Mouse (Mus musculus) mouse trophoblast stem cell (cell line): ENCODE results near the gene Mkln1.

ENCODE experiments used
- in situ Hi-C, 2 experiments: fragments of 300-500 bp; cut with MseI, MboI; formaldehyde crosslinking; loops; 2 replicates in 1 of 2; 3 replicates in 1 of 2; pipeline ENCODE4 v1.15.1; 2025

Mkln1 gene

DNA sequence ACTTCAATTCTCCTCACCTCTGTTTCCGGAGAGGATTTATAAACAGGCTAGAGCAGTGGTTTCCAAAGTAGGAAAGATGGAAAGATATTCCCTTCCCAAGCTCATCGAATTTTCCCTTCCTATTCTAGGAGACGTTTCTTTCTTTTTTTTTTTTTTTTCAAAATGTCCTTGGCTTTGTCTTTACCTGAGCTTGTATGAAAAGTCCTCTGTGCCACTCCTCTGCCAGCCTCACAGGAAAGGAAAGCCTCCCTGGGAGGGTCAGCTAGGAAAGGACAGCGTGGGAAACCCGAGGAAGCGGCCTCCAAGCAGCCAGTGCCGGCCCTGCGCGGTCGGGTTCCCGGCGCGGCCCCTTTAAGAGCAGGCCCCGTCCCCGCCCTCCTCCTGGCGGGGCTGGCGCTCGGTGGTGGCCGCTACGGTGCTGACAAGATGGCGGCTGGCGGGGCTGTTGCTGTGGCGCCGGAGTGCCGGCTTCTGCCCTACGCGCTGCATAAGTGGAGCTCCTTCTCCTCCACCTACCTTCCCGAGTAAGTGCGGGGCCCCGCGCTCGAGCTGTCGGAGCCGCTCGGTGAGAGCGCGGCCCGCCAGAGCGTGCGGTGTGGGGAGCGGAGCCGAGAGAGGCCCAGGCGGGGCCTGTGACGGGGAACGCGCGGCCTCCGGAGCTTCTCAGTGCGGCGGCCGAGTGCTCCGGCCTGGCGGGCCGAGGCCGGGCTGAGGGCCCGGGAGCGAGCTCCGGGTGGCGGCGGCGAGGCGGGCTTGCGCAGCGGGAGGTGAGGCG lies at the start of gene Mkln1:
Gene Mkln1, plus strand, starts transcription at position 305 of the 775 bp plus-strand sequence.
- in situ Hi-C loops, result no loop called here

DNA sequence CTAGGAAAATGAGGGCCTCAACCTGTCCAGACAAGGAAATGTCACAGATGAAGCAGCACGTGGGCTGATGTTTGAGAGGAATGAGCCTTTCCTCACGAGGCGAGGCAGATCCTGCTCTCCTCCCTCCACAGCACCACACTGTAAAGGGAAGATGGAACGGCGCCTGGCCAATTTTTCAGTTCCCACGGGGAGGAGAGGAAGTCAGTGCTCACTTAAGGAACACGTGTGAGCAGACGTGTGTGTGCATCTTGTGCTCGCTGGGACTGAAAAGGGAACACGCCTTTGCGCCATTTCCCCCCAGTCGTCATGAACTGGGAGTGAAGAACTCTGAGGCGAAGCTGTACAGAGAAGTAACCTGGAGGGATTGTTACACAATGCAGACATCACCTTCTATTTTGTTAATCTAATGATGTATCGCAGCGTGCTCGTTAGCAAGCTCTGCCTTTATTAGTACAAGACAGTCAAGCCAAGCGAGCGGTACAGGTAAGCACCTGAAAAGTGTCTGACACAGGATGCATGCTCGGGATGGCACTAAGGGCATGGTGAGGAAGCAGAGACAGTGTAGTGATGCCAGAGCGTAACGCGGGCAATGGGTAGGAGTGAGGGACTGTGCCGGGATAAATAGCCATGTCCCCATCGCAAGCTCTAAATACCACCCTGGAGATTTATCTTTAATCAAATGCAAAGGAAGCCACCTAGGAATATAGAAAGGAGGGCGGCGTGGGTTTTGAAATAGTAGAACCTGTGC lies 41.9 kb upstream of the Mkln1 start:
- in situ Hi-C loops, result no loop called here

DNA sequence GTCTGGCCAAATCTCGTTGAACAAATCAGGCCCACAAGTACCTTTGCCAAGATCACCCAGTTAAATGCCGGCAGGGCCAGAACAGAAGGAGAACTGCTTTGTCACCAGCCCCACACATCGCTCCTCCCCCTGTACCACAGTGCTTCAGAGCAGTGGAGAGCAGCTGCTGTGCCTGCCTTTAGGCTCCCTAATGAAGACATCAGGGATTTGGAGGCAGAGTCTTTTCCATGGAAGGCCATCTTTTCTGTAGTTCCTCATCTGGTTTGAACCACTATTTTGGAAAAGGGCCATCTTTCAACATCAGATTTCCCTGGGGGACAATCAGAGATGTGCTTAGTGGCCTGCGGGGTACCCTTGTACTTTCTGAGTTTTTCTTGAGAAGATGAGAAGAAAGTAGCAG lies 41.2 kb upstream of the Mkln1 start:
- in situ Hi-C loops, result no loop called here

DNA sequence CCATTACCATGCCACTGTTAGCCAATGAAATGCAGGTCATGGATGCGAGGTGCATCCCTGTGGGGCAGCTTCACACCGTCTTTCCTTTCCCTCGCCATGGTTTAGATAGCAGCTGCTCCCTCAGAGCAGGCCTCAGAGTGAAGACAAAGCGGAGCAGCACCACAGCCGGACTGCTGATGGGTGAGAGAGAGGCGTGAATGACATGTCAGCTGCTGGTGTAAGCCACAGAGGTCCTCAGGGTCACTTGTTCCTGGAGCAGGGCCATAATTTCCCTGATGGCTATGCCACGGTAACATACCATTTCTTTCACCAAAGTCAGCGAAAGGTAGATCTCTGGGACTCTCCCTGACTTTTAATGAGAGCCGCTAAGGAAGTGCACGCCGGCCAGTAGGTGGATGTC lies 35.9 kb upstream of the Mkln1 start:
- in situ Hi-C loops, result no loop called here

DNA sequence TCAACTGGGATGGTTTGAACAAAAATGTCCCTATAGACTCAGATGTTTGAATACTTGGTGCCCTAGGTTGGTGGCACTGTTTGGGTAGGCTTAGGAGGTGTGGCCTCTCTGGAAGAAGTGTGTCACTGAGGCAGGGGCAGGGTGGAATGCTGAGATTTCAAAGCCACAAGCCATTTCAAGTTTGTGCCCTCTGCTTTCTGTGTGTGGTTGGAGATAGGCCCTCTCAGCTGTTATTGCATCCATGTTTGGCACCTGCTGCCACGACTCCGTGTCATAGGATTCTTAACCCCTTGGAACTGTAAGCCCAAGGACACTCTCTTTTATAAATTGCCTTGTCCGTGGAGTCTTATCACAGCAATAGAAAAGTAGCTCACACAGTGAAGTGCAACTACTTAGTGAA lies 34.1 kb upstream of the Mkln1 start:
- in situ Hi-C loops, result no loop called here

DNA sequence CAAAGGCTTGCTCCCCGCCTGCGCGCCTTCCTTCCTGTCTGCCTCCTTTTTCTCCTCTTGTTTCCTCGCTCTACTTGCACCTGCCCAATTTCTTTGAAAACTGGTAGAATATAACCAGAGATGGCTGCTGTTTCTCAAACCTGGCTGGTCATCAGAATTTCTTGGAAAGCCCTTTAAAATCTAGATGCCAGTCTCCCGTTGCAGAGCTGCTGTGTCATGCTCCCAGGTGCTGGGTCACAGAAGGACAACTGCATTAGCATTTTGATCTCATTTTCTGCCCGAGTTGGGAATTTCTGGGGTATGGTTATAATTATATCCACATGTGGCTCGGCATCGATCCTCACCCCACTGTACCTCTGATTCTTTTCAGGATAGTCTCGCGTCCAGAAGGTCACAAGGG lies 30.6 kb upstream of the Mkln1 start:
- in situ Hi-C loops, result no loop called here

DNA sequence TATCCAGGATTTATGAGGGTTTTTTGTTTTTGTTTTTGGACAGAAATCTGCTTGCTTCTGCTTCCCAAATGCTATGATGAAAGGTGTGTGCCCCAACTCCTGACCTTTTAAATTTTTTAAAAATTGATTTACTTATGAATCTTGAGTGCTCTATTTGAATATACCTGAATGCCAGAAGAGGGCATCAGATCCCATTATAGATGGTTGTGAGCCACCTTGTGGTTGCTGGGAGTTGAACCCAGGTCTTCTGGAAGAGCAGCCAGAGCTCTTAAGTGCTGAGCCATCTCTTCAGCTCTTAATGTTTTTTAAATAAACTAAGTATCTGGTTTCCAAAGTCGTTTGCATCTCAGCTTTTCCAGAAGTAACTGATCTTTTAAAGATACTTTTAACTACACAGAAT lies 30.0 kb upstream of the Mkln1 start:
- in situ Hi-C loops, result no loop called here

DNA sequence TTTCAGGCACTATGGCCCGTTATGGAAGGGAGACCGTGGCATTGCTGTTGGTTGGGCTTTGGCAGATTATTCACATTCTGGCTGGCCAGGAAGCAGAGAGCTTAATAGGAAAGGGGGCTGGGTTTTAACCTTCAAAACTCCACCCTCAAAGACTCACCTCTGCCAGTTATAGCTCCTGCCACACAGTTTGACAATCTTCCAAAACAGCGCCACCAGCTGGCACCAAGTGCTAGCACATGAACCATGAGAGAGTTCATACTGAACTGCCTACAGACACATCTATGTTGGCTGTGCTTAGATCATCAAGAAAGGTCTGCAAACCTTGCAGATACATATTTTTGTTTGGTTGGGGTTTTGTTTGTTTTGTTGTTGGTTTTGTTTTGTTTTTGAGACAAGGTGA lies 28.7 kb upstream of the Mkln1 start:
- in situ Hi-C loops, result no loop called here

DNA sequence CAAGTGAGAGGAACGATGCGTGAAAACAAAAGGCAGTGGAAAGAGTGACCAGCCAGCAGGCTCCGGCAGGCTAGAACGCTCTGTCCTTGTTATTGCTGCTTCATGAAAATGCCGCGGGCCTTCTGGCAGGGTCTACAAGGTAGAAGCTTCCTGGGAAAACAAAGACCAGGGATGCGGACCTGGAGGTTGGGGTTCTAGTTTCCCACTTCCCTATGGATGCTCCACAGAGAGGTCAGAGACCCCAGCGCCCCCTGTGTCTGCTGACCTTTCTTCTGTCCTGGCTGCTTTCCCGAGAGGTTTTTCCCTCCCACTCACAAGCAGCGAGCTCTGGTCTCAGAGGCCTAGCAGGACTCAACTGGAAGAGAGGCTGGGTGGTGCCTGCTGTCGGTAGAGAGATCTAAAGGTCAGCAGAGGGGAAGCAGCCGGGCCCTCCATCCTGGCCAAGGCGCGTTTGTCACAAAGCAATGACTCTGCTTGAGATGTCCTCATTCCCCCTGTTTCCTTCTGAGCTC lies 27.9 kb upstream of the Mkln1 start:
- in situ Hi-C loops, result no loop called here

DNA sequence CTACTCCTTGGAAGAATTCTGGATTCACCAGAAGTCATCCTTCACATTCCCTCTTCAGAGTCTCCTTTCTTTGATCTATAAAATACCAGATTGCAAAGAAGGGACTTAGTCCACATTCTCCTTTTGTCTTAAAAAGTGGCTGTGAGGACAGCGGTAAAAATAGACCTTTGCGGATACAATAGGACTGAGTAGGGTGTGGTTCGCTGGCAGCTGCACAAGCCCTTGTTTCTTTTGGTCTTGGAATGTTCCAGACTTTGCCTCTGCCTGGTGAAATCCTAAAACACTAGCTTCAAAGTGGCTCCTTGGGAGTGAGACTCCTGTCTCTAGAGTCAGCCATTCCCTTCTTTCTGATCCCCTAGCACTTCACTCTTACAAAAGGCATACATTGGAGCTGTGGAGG lies 27.4 kb upstream of the Mkln1 start:
- in situ Hi-C loops, result no loop called here

DNA sequence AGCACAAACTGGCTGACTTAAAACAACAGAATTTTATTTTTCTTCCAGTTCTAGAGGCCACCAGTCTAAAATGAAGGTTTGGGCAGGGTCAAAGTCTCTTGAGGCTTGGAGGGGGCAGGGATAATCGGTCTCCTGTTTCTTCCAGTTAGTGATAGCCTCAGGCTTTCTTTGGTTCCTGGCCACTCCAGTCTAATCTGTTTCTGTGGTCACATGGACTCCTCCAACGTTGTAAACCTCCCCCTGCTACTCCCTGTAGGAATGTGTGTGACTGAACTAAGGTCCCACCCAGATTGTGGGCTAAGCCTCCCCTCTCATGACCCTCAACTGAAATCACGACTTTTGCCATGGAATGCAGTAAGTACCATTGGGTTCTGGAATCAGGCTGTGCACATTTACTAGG lies 25.9 kb upstream of the Mkln1 start:
- in situ Hi-C loops, result no loop called here

DNA sequence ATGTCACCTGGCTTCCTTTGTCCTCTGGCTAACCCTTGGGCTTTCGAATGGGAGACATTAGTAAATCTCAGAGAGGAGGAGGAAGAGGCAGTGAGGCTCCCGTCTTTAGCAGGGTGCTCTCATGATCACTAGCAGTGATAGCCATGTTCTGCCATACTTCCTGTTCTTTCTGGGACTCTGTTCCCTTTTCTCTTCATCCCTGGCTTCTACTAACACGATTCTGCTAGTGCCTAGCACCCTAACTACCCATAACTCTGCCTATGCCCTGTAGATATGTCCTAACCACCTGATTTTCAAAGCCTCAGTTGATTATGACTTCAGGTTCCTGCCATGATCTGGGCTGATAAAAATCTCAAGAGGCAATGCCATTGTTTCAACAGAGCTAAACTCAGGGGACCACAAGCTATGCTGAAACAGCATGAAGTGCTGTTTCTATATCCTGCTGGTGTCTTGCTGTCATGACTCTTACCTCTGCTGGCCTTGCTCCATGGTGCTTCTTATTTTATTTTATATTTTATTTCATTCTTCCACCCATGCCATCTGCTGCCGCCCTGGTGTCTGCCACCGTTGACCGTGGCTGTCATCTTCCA lies 25.4 kb upstream of the Mkln1 start:
- in situ Hi-C loops, result no loop called here

DNA sequence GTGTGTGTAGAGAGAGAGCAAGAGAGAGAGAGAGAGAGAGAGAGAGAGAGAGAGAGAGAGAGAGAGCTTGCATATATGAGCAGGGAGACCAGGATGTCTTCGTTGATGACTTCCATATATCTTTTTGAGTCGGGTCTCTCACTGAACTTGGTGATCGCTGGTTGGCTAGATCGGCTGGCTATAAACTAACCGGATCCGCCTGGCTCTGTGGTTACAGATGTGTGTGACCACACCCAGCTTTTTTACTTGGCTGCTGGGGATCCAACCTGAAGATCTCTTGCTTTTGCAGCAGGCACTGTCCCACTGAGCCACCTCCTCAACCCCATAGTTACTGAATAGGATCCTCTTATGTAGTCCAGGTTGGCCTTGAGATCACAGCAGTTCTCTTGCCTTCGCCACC lies 15.5 kb upstream of the Mkln1 start:
- in situ Hi-C loops, result no loop called here

DNA sequence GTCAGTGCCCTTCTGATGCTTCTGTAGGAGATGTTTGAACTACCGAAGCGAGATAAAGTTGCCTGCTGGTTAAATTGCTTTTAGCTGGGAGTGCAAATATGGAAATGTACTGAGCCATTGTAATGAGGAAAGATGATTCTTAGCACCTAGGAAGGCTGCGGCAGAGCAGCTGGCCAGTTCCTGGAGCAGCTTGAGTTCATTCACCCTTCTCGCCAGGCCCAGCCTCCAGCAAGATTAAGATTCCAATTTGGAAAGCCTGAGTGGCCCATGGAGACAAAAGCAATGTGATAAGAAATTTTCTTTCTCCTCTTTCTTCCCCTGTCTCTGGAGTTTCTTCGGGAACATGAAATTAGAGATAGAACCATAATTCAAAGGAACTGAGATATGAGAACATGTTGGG lies 13.7 kb upstream of the Mkln1 start:
- in situ Hi-C loops, result no loop called here

DNA sequence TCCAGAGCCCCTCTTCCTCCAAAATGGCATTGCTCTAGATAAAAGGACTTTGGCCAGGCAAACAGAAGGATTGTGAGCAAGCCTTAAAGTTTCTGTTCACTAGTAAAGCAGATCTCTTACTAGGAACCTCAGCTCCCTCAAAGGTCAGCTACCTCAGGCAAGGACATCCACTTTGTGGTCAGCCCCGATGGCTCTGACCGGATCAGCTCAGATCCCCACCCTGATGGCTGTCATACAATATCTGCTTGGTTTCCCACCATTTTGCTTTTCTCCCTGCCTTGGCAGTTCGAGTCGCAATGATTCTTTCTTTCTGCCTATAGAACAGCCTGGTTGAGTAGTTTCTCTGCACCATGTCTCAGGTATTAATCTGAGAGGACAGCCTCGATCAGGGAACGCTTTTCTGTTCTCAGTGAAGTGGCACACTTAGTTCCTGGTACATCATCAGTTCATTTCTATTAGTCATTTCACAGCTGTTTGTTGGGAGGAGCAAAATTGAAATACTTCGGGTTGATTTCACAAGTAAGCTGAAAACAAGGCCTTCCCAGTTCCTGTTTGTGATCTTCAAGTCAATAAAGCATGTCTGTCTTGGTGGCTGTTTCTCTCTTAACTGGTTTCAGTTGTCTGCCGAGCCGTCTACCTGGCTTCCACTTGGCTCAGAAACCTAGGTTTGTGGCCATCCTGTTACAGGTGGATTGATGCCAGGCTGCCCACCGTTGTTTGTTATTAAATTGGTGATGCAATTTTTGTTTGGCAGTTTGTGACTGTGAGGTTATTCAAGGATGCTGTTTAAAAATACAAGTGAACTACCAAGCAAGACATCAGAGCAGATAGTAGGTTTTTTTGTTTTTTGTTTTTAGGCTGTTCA lies 13.0 kb upstream of the Mkln1 start:
- in situ Hi-C loops, result no loop called here

DNA sequence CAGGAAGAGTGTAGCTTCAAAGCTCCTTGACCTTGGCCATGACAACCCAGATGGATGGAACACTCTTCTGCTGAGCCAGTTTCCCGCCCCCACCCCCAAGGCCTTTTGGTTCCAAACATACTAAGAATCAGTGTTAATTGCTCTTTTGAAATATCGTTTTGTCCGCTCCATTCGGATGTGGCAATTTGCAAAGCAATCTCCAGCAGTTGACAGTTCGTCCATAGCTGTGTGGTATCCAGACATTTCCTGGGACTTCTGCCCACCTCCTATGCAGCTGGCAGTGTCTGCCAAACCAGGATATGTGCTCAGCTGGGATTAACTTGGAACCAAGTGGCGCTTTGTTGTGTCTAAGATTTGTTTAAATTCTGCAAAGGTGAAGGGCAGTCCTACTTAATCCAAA lies 8.8 kb upstream of the Mkln1 start:
- in situ Hi-C loops, result no loop called here

DNA sequence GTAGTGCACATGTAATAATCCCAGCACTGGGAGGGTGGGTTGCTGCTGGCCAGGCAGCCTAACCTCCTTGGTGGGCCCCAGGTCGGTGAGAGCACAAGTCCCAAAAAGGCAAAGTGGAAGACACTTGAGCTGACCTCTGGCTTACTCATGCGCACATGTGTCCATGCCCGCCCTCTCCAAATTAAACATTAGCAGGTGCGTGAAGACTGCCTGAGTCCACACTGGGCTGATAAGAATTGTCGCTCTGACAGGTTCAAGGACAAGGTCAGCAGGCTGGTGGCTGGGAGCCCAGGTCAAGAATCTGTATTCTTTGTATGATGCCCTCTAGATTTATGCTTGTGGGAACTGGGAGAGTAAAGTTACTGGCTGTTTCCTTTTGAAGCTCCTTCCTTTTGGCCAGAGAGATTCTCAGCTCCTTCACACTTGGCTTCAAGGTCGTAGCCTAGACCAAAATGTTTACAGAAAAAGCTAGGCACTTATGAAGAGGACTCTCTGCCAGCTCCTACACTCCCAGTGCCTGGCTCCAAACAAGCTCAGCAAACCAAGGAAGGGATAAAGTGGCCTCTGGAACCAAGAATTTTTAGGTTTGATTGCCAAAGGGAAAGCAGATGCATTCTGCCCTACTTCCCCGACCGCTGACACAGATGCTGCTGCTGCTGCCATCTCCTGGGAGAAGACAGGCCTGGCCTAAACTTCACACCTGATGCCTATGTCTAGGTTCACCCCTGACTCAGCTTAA lies 8.1 kb upstream of the Mkln1 start:
- in situ Hi-C loops, result no loop called here

DNA sequence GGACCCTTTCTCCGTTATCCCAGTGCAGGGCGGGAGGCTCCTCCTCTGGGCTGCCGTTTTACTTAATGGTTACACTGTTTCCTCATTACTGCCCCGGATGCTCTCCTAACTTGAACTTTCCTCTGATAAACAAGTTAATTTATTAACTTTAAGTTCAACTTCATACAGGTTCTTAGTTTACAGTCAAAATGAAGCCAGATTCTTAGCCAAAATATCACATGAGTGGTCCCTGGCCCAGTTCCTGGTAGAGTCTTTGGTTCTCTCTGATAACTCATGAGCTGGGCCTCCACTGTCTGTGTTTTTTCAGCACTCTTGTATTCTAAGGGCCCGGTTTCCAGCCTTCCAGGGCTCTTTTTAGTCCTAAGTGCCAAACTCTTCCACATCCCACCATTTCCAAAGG lies 5.7 kb upstream of the Mkln1 start:
- in situ Hi-C loops, result no loop called here

DNA sequence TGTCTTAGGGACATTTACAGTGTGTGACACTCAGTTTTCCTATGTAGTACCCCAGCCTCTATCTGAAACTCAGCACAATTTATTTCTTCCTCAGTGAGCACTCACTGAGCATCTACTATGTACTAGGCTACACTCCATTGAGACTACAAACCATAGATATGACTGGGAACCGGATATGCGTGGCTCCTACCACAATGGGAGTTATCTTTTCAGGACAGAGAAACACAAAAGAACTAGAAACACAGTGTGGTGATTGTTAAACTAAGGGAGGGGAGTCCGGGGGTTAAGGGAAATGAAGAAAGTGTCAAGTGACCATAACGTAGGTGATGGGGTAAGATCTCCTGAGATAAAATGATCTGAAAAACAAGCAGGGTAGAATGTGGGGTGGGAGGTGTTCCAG lies 2.4 kb upstream of the Mkln1 start:
- in situ Hi-C loops, result no loop called here

DNA sequence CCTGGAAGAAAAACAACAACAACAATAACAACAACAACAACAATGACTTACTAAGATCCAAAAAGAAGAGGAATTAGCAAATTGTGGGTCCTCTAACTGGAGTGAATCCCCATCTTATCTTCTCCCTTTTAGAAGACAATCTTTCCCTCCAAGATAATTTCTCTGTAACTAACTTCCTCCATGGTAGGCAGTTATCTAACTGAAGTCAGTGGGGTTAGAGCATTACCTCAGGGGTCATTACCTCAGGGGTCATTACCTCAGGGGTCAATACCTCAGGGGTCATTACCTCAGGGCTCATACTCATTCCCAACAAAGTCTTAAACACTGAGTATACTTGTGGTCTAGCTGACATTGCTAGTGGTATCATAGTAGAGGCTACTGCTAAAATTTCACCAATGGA lies 1.2 kb upstream of the Mkln1 start:
- in situ Hi-C loops, result no loop called here

DNA sequence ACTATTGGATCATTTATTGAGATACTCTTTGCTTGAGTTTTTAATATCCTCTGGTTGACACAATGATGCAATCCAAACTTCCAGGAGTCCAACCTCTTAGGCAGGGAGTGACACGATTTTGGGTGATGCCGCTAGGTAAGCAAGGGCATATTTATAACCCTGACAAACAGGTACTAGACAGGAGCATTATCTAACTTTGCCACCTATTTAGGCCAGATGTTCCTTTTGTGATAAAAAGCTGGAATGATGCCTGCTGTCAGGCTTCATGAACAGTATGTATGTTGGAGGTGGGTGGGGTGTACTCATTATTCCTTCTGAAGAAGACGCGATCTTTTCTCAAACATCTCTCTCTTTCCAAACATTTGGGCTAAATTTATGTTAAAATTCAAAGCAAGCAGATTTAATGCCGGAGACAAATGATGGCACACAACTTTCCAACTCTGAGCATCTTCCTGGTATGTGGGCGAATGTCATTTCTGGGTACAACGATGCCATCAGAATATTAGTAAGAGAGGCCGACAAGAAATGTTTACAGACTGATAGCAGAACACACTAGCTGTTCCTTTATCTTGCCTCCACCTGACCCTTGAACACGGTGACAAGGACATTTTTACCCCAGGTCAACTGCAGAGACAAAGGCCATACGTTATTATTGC lies 632 bp upstream of the Mkln1 start:
- in situ Hi-C loops, result no loop called here
